10 mouse cellular contexts compared by ENCODE assay signal in the genomic region with DNA sequence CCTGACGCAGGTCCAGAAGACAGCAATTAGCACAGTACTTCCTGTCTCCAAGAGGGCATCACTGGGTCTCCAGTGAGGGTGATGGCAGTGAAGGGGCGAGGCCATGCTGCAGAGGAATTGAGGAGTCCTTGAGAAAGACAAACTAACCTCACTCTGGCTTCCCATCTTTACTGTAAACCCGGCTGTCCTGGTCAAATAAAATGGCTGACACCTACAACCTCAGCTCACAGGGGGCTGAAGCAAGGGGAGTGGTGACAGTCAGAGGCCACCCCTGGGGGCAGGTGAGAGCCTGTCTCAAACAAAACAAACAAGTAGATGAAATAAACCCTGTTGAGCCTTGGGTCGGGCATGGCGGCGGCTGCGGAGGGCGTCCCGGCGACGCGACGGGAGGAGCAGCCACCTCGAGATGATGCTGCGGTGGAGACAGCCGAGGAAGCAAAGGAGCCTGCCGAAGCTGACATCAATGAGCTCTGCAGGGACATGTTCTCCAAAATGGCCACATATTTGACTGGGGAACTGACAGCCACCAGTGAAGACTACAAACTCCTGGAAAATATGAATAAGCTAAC. TPM values are rescaled to one million over a fixed set of nuclear protein-coding genes. Genes with fewer than 3 reads are reported as not detected.
DNase-seq lines count a peak whose midpoint lies in the region; ATAC-seq lines count a peak whose summit lies in the region.
"Had no signal": no experiment of that assay in that cellular context is flagged by ENCODE, and none has a peak within 500 bp of the region (broad histone marks: within the 10 kb centered on the region; RNA-seq: fewer than 3 reads in every experiment).

No protein-coding gene starts in this region.

- 0 out of 2 replicates have a peak, but pooled peaks cover 5% of the 10 kb centered on the region for H3K4me1 ChIP-seq in hindbrain, embryonic 14.5 days (replicated peaks; ENCODE audit: control insufficient read depth, insufficient read depth, low read length)
- H3K4me1 ChIP-seq in hindbrain, embryonic 13.5 days (replicated peaks) = peaks cover 15% of the 10 kb centered on the region
- no peaks in the 10 kb centered on the region for H3K4me1 ChIP-seq in embryonic facial prominence, embryonic 14.5 days (ENCODE audit: control insufficient read depth, insufficient read depth, low read length)
- H3K4me1 ChIP-seq in hindbrain, embryonic 16.5 days (ENCODE audit: control insufficient read depth, insufficient read depth, low read depth, low read length) = peaks cover 9% of the 10 kb centered on the region
- peaks cover 47% of the 10 kb centered on the region for H3K4me1 ChIP-seq in megakaryocyte, embryonic 14.5 days

- DNase-seq in hindbrain, embryonic 14.5 days (ENCODE audit: low spot score) = no peak
- DNase-seq in embryonic facial prominence, embryonic 14.5 days (ENCODE audit: low spot score) = no peak
- DNase-seq in left cerebral cortex, adult 8-10 months (ENCODE audit: low spot score in 2 of 2) = no peak
- DNase-seq in adrenal gland, postnatal 36 days = no peak
- no peak for DNase-seq in embryo, embryonic 9.5 days (ENCODE audit: extremely low spot score)
- DNase-seq: cerebellum, adult 9-10 months had no signal

- ATAC-seq in hindbrain, embryonic 14.5 days (ENCODE audit: low FRiP score) = no peak
- ATAC-seq in hindbrain, embryonic 13.5 days (ENCODE audit: low FRiP score) = no peak
- ATAC-seq in embryonic facial prominence, embryonic 14.5 days (ENCODE audit: low read depth) = no peak
- ATAC-seq in hindbrain, embryonic 16.5 days = no peak

- H3K9ac ChIP-seq in hindbrain, embryonic 14.5 days = no peak overlapping the region
- H3K9ac ChIP-seq in hindbrain, embryonic 13.5 days = no peak overlapping the region
- no peak overlapping the region for H3K9ac ChIP-seq in embryonic facial prominence, embryonic 14.5 days (ENCODE audit: low read depth, low read length)
- H3K9ac ChIP-seq in hindbrain, embryonic 16.5 days (ENCODE audit: low read depth, low read length) = no peak overlapping the region

- no peak overlapping the region for H3K27ac ChIP-seq in hindbrain, embryonic 14.5 days
- H3K27ac ChIP-seq in hindbrain, embryonic 13.5 days = no peak overlapping the region
- no peak overlapping the region for H3K27ac ChIP-seq in embryonic facial prominence, embryonic 14.5 days (replicated peaks; ENCODE audit: low read depth, low read length)
- H3K27ac ChIP-seq in hindbrain, embryonic 16.5 days (ENCODE audit: low read depth, low read length) = no peak overlapping the region

- no peaks in the 10 kb centered on the region for H3K27me3 ChIP-seq in hindbrain, embryonic 14.5 days (ENCODE audit: control insufficient read depth, insufficient read depth, low read length)
- H3K27me3 ChIP-seq in hindbrain, embryonic 13.5 days = no peaks in the 10 kb centered on the region
- H3K27me3 ChIP-seq in embryonic facial prominence, embryonic 14.5 days (replicated peaks; ENCODE audit: control insufficient read depth, insufficient read depth, low read length) = no peaks in the 10 kb centered on the region
- H3K27me3 ChIP-seq in hindbrain, embryonic 16.5 days (replicated peaks; ENCODE audit: control insufficient read depth, insufficient read depth, low read length) = no peaks in the 10 kb centered on the region
- no peaks in the 10 kb centered on the region for H3K27me3 ChIP-seq in megakaryocyte, embryonic 14.5 days (replicated peaks)
- H3K27me3 ChIP-seq: CH12.LX had no signal

- H3K9me3 ChIP-seq in hindbrain, embryonic 14.5 days (ENCODE audit: control insufficient read depth, low read length) = no peaks in the 10 kb centered on the region
- H3K9me3 ChIP-seq in hindbrain, embryonic 13.5 days = no peaks in the 10 kb centered on the region
- H3K9me3 ChIP-seq in embryonic facial prominence, embryonic 14.5 days (ENCODE audit: control insufficient read depth, low read length) = no peaks in the 10 kb centered on the region
- no peaks in the 10 kb centered on the region for H3K9me3 ChIP-seq in hindbrain, embryonic 16.5 days (ENCODE audit: control insufficient read depth, low read length)
- H3K9me3 ChIP-seq in megakaryocyte, embryonic 14.5 days = no peaks in the 10 kb centered on the region

- peak overlapping the region; percentile 22; the same call in 1 of the 2 replicates for H3K4me2 ChIP-seq in hindbrain, embryonic 14.5 days (replicated peaks)
- no peak overlapping the region for H3K4me2 ChIP-seq in hindbrain, embryonic 13.5 days
- peak overlapping the region; percentile 38; the same call in 1 of the 2 replicates for H3K4me2 ChIP-seq in embryonic facial prominence, embryonic 14.5 days (ENCODE audit: low read depth, low read length)
- peak overlapping the region; percentile 25; the same call in 1 of the 2 replicates for H3K4me2 ChIP-seq in hindbrain, embryonic 16.5 days (ENCODE audit: low read length)

- WGBS in hindbrain, embryonic 14.5 days = 70% methylated on average over 17 of the region's 17 CpGs
- WGBS in hindbrain, embryonic 13.5 days = 75% methylated on average over 17 of the region's 17 CpGs
- WGBS in embryonic facial prominence, embryonic 14.5 days = 72% methylated on average over 16 of the region's 17 CpGs
- WGBS in hindbrain, embryonic 16.5 days = 79% methylated on average over 17 of the region's 17 CpGs

- H3K36me3 ChIP-seq in hindbrain, embryonic 14.5 days (replicated peaks; ENCODE audit: control insufficient read depth, insufficient read depth) = no peaks in the 10 kb centered on the region
- no peaks in the 10 kb centered on the region for H3K36me3 ChIP-seq in hindbrain, embryonic 13.5 days
- no peaks in the 10 kb centered on the region for H3K36me3 ChIP-seq in embryonic facial prominence, embryonic 14.5 days (ENCODE audit: control insufficient read depth, insufficient read depth, low read length)
- H3K36me3 ChIP-seq in hindbrain, embryonic 16.5 days (ENCODE audit: control insufficient read depth, insufficient read depth, low read length) = no peaks in the 10 kb centered on the region
- no peaks in the 10 kb centered on the region for H3K36me3 ChIP-seq in megakaryocyte, embryonic 14.5 days (replicated peaks; ENCODE audit: low read length)

- no peak overlapping the region for H3K4me3 ChIP-seq in hindbrain, embryonic 14.5 days (replicated peaks; ENCODE audit: low read length)
- no peak overlapping the region for H3K4me3 ChIP-seq in hindbrain, embryonic 13.5 days
- no peak overlapping the region for H3K4me3 ChIP-seq in embryonic facial prominence, embryonic 14.5 days (ENCODE audit: low read depth, low read length)
- H3K4me3 ChIP-seq in hindbrain, embryonic 16.5 days (ENCODE audit: low read length) = no peak overlapping the region
- peak overlapping the region; percentile 65 for H3K4me3 ChIP-seq in megakaryocyte, embryonic 14.5 days (replicated peaks)

RNA-seq across cellular contexts. Expression of a gene that starts 57.1 kb away (rescaled TPM):
- 15.0 and 15.8 TPM in 2 replicates for polyA plus RNA-seq in hindbrain, embryonic 14.5 days (2014; fragmentation: Nextera tagmentation; extraction: Ambion mirVana)
- 11.0 and 13.3 TPM in 2 replicates for polyA plus RNA-seq in hindbrain, embryonic 13.5 days (2015; fragmentation: Nextera tagmentation; extraction: Ambion mirVana)
- polyA plus RNA-seq in embryonic facial prominence, embryonic 14.5 days (2014; fragmentation: Nextera tagmentation; extraction: Ambion mirVana) = 1.4 and 3.1 TPM in 2 replicates
- 13.6 and 13.9 TPM in 2 replicates for polyA plus RNA-seq in hindbrain, embryonic 16.5 days (2015; fragmentation: Nextera tagmentation; extraction: Ambion mirVana)
- 0.07 TPM in 1 of 2 replicates, not detected in the other for polyA plus RNA-seq in megakaryocyte, embryonic 14.5 days (2012; ENCODE audit: insufficient read depth, low replicate concordance)
- 100 to 1,000 TPM; 146 to 175 (median 160) TPM for total RNA-seq in left cerebral cortex, adult 8-10 months (2022)
- under 1 TPM; 0.17 to 0.20 TPM for total RNA-seq in adrenal gland, postnatal 36 days (2021)
